Mouse (Mus musculus) liver, embryonic 12.5 days (tissue): ENCODE measurements around the gene Pfkm. TPM values are rescaled to one million over a fixed set of nuclear protein-coding genes. Genes with fewer than 3 reads are reported as not detected.
A peak's percentile ranks its signal among the peaks of the same experiment; 100 is the strongest.

Experiments used
- ATAC-seq: fragments of 200-750 bp; cut with Nextera tagmentation; 2 replicates; pipeline ENCODE4 v1.8.0; 2017; ENCODE audit warnings: moderate number of reproducible peaks, mild to moderate bottlenecking, moderate library complexity
- H3K27ac ChIP-seq: fragments of 300-500 bp; sonication (generic); 2 replicates; pipeline ENCODE4 v1.5.1; 2016; ENCODE audit warnings: mild to moderate bottlenecking
- H3K27me3 ChIP-seq: fragments of 300-500 bp; sonication (generic); replicated peaks from 2 replicates; pipeline ENCODE4 v1.6.1; 2016; ENCODE audit warnings: mild to moderate bottlenecking, moderate library complexity
- H3K36me3 ChIP-seq: fragments of 300-500 bp; sonication (generic); 2 replicates; pipeline ENCODE4 v1.6.1; 2016; ENCODE audit warnings: mild to moderate bottlenecking, moderate library complexity
- H3K4me1 ChIP-seq: fragments of 300-500 bp; sonication (generic); 2 replicates; pipeline ENCODE4 v1.6.1; 2016
- H3K4me2 ChIP-seq: fragments of 300-500 bp; sonication (generic); 2 replicates; pipeline ENCODE4 v1.6.1; 2016; ENCODE audit warnings: mild to moderate bottlenecking, moderate library complexity
- H3K4me3 ChIP-seq: fragments of 300-500 bp; sonication (generic); 2 replicates; pipeline ENCODE4 v1.5.1; 2016; ENCODE audit warnings: mild to moderate bottlenecking, moderate library complexity
- H3K9ac ChIP-seq: fragments of 300-500 bp; sonication (generic); 2 replicates; pipeline ENCODE4 v1.6.1; 2016; ENCODE audit warnings: mild to moderate bottlenecking, moderate library complexity
- H3K9me3 ChIP-seq: fragments of 300-500 bp; sonication (generic); replicated peaks from 2 replicates; pipeline ENCODE4 v1.6.1; 2016; ENCODE audit warnings: mild to moderate bottlenecking, moderate library complexity
- WGBS: fragments of 180-500 bp; shearing (Covaris S2); methylation state at CpG from one replicate; pipeline ENCODE4 v1.1.7; 2016; ENCODE audit not compliant: insufficient replicate concordance; 5-methylcytosine and 5-hydroxymethylcytosine counted together
- polyA plus RNA-seq: library from polyadenylated mRNA; unstranded; fragments of >200 nt; fragmentation: Nextera tagmentation; extraction: Ambion mirVana; gene quantifications from 2 replicates; pipeline ENCODE4 v1.2.1, GENCODE M21; 2016

Gene Pfkm
- polyA plus RNA-seq, 1 experiment from 2014 or later: 30.3 TPM

GRCm38 (mm10) chr15:98107230-98107629, 14.8 kb downstream of the Pfkm start:
- H3K27ac ChIP-seq: peak overlapping the region; percentile 75; the same call in 1 of the 2 replicates
- 71% methylated on average over 6 of the region's 6 CpGs for whole genome bisulfite sequencing

GRCm38 (mm10) chr15:98107703-98108296, 15.4 kb downstream of the Pfkm start:
- Histone ChIP-seq H3K4me2 (peak overlapping the region; percentile 90), H3K4me1 (peaks cover 53% of the 10 kb centered on the region), H3K27me3 (no peaks in the 10 kb centered on the region), H3K4me3 (peak overlapping the region; percentile 72), H3K9me3 (no peaks in the 10 kb centered on the region), H3K36me3 (peaks cover 9% of the 10 kb centered on the region), H3K27ac (peak overlapping the region; percentile 75), H3K9ac (peak overlapping the region; percentile 76)
- ATAC-seq: no peak; the same call in 1 of the 2 replicates
- 38% methylated on average over 11 of the region's 11 CpGs for WGBS

More at GRCm38 (mm10) chr15:98107230-98107629, 14.8 kb downstream of the Pfkm start:
- no peaks in the 10 kb centered on the region for H3K9me3 ChIP-seq
- no peaks in the 10 kb centered on the region for H3K27me3 ChIP-seq
- no peak for ATAC-seq
- H3K4me3 ChIP-seq: no peak overlapping the region
- peaks cover 3% of the 10 kb centered on the region; the same call in 1 of the 2 replicates for H3K36me3 ChIP-seq
- H3K4me1 ChIP-seq: peaks cover 52% of the 10 kb centered on the region
- H3K4me2 ChIP-seq: peak overlapping the region; percentile 90
- H3K9ac ChIP-seq: 0 out of 2 replicates have a peak overlapping the region, but pooled peaks have one; percentile 14

GRCm38 (mm10) chr15:98108297-98109152, 16.1 kb downstream of the Pfkm start:
- Histone ChIP-seq H3K4me2 (peak overlapping the region; percentile 90), H3K4me3 (peak overlapping the region; percentile 72), H3K36me3 (peaks cover 15% of the 10 kb centered on the region), H3K27ac (peak overlapping the region; percentile 75), H3K9me3 (no peaks in the 10 kb centered on the region), H3K4me1 (peaks cover 53% of the 10 kb centered on the region), H3K27me3 (no peaks in the 10 kb centered on the region), H3K9ac (peak overlapping the region; percentile 76)
- peak; percentile 98 for ATAC-seq
- WGBS: 4% methylated on average over 37 of the region's 37 CpGs

- no peaks in the 10 kb centered on the region for H3K9me3 ChIP-seq
- H3K9ac ChIP-seq: no peak overlapping the region
- no peak overlapping the region for H3K4me2 ChIP-seq
- H3K4me1 ChIP-seq: peaks cover 80% of the 10 kb centered on the region
- peaks cover 32% of the 10 kb centered on the region for H3K36me3 ChIP-seq
- no peak overlapping the region for H3K27ac ChIP-seq
- no peak for ATAC-seq
- H3K27me3 ChIP-seq: no peaks in the 10 kb centered on the region
- 67% methylated on average over 5 of the region's 5 CpGs for WGBS
- H3K4me3 ChIP-seq: no peak overlapping the region
These were observed 19.4 kb downstream of the Pfkm start for GRCm38 (mm10) chr15:98111791-98112190.

GRCm38 (mm10) chr15:98114098-98114851, 21.9 kb downstream of the Pfkm start:
- WGBS: 76% methylated on average over 10 of the region's 10 CpGs
- Histone ChIP-seq H3K4me1 (peaks cover 74% of the 10 kb centered on the region), H3K36me3 (peaks cover 54% of the 10 kb centered on the region), H3K27ac (no peak overlapping the region), H3K27me3 (no peaks in the 10 kb centered on the region), H3K4me2 (no peak overlapping the region), H3K9me3 (no peaks in the 10 kb centered on the region), H3K9ac (no peak overlapping the region), H3K4me3 (no peak overlapping the region)
- no peak for ATAC-seq

- no peak overlapping the region for H3K4me3 ChIP-seq
- ATAC-seq: no peak
- peaks cover 61% of the 10 kb centered on the region for H3K36me3 ChIP-seq
- 76% methylated on average over 10 of the region's 10 CpGs for WGBS
- H3K4me2 ChIP-seq: peak overlapping the region; percentile 56
- peaks cover 66% of the 10 kb centered on the region for H3K4me1 ChIP-seq
- H3K9ac ChIP-seq: no peak overlapping the region
- peak overlapping the region; percentile 78 for H3K27ac ChIP-seq
- no peaks in the 10 kb centered on the region for H3K27me3 ChIP-seq
- no peaks in the 10 kb centered on the region for H3K9me3 ChIP-seq
These were observed 22.7 kb downstream of the Pfkm start for GRCm38 (mm10) chr15:98114852-98115778.

GRCm38 (mm10) chr15:98115779-98116163, 23.4 kb downstream of the Pfkm start:
- H3K27ac ChIP-seq: peak overlapping the region; percentile 78
- WGBS: 49% methylated on average over 9 of the region's 9 CpGs

GRCm38 (mm10) chr15:98116287-98116686, 23.9 kb downstream of the Pfkm start:
- ATAC-seq: peak; percentile 95
- Histone ChIP-seq H3K4me1 (peaks cover 55% of the 10 kb centered on the region), H3K27ac (peak overlapping the region; percentile 78), H3K27me3 (no peaks in the 10 kb centered on the region), H3K9me3 (no peaks in the 10 kb centered on the region), H3K4me2 (peak overlapping the region; percentile 56), H3K9ac (peak overlapping the region; percentile 51; the same call in 1 of the 2 replicates), H3K36me3 (peaks cover 73% of the 10 kb centered on the region), H3K4me3 (peak overlapping the region; percentile 5; the same call in 1 of the 2 replicates)
- WGBS: 24% methylated on average over 5 of the region's 5 CpGs

More at GRCm38 (mm10) chr15:98115779-98116163, 23.4 kb downstream of the Pfkm start:
- peaks cover 60% of the 10 kb centered on the region for H3K4me1 ChIP-seq
- peak overlapping the region; percentile 51; the same call in 1 of the 2 replicates for H3K9ac ChIP-seq
- no peaks in the 10 kb centered on the region for H3K9me3 ChIP-seq
- peaks cover 67% of the 10 kb centered on the region for H3K36me3 ChIP-seq
- H3K4me3 ChIP-seq: peak overlapping the region; percentile 5; the same call in 1 of the 2 replicates
- ATAC-seq: no peak; the same call in 1 of the 2 replicates
- H3K4me2 ChIP-seq: peak overlapping the region; percentile 56
- H3K27me3 ChIP-seq: no peaks in the 10 kb centered on the region

- Histone ChIP-seq H3K9me3 (no peaks in the 10 kb centered on the region), H3K4me2 (no peak overlapping the region), H3K27me3 (no peaks in the 10 kb centered on the region), H3K36me3 (peaks cover 83% of the 10 kb centered on the region), H3K9ac (no peak overlapping the region), H3K27ac (no peak overlapping the region), H3K4me1 (peaks cover 41% of the 10 kb centered on the region), H3K4me3 (no peak overlapping the region)
- 90% methylated on average over 12 of the region's 12 CpGs for WGBS
- ATAC-seq: no peak
These were observed 27.0 kb downstream of the Pfkm start for GRCm38 (mm10) chr15:98119363-98119762.

- peaks cover 86% of the 10 kb centered on the region for H3K36me3 ChIP-seq
- WGBS: 89% methylated on average over 20 of the region's 20 CpGs
- no peak overlapping the region for H3K9ac ChIP-seq
- peaks cover 26% of the 10 kb centered on the region for H3K4me1 ChIP-seq
- H3K9me3 ChIP-seq: no peaks in the 10 kb centered on the region
- ATAC-seq: no peak
- no peak overlapping the region for H3K4me3 ChIP-seq
- no peaks in the 10 kb centered on the region for H3K27me3 ChIP-seq
- H3K27ac ChIP-seq: no peak overlapping the region
- H3K4me2 ChIP-seq: no peak overlapping the region
These were observed 28.4 kb downstream of the Pfkm start for GRCm38 (mm10) chr15:98120831-98121230.

GRCm38 (mm10) chr15:98131001-98131400, 38.6 kb downstream of the Pfkm start:
- no peak overlapping the region for H3K9ac ChIP-seq
- H3K4me3 ChIP-seq: no peak overlapping the region
- H3K27ac ChIP-seq: no peak overlapping the region
- peaks cover 100% of the 10 kb centered on the region for H3K36me3 ChIP-seq
- H3K4me2 ChIP-seq: no peak overlapping the region
- no peaks in the 10 kb centered on the region for H3K9me3 ChIP-seq
- no peaks in the 10 kb centered on the region for H3K4me1 ChIP-seq
- ATAC-seq: no peak
- no peaks in the 10 kb centered on the region for H3K27me3 ChIP-seq
- WGBS: 85% methylated on average over 4 of the region's 4 CpGs
